Mouse (Mus musculus) midbrain, embryonic 11.5 days (tissue): ENCODE data around the gene Dock1. TPM values are rescaled to one million over a fixed set of nuclear protein-coding genes. Genes with fewer than 3 reads are reported as not detected.

ENCODE experiments used
- ATAC-seq: fragments of 200-750 bp; cut with Nextera tagmentation; 2 replicates; pipeline ENCODE4 v1.8.0; 2017; ENCODE audit warnings: moderate TSS enrichment, moderate library complexity; ENCODE audit not compliant: low FRiP score
- DNase-seq: peaks from one replicate; pipeline ENCODE4 v3.0.0; 2015; ENCODE audit warnings: low spot score; ENCODE audit errors: missing footprints
- H3K27ac ChIP-seq: fragments of 300-500 bp; sonication (generic); 2 replicates; pipeline ENCODE4 v1.5.1; 2014; ENCODE audit warnings: low read depth, low read length
- H3K27me3 ChIP-seq: fragments of 300-500 bp; sonication (generic); 2 replicates; pipeline ENCODE4 v1.6.1; 2014; ENCODE audit warnings: mild to moderate bottlenecking, low read length, moderate library complexity, mixed read lengths; ENCODE audit not compliant: control insufficient read depth, insufficient read depth
- H3K36me3 ChIP-seq: fragments of 300-500 bp; sonication (generic); 2 replicates; pipeline ENCODE4 v1.6.1; 2014; ENCODE audit warnings: mild to moderate bottlenecking, low read length, moderate library complexity, mixed read lengths; ENCODE audit not compliant: control insufficient read depth, insufficient read depth
- H3K4me1 ChIP-seq: fragments of 300-500 bp; sonication (generic); 2 replicates; pipeline ENCODE4 v1.6.1; 2014; ENCODE audit warnings: low read length; ENCODE audit not compliant: control insufficient read depth, insufficient read depth
- H3K4me2 ChIP-seq: fragments of 300-500 bp; sonication (generic); 2 replicates; pipeline ENCODE4 v1.6.1; 2014; ENCODE audit warnings: mild to moderate bottlenecking, moderate library complexity
- H3K4me3 ChIP-seq: fragments of 300-500 bp; sonication (generic); 2 replicates; pipeline ENCODE4 v1.5.1; 2014; ENCODE audit warnings: low read depth, low read length
- H3K9ac ChIP-seq: fragments of 300-500 bp; sonication (generic); 2 replicates; pipeline ENCODE4 v1.6.1; 2014; ENCODE audit warnings: low read length
- H3K9me3 ChIP-seq: fragments of 300-500 bp; sonication (generic); 2 replicates; pipeline ENCODE4 v1.6.1; 2016; ENCODE audit warnings: low read length; ENCODE audit not compliant: control insufficient read depth
- WGBS: fragments of 180-500 bp; shearing (Covaris S2); extraction: QIAGEN DNeasy Blood & Tissue Kit; methylation state at CpG from one replicate; pipeline ENCODE4 v1.1.7; 2014; 5-methylcytosine and 5-hydroxymethylcytosine counted together
- polyA plus RNA-seq: library from polyadenylated mRNA; unstranded; fragments of >200 nt; fragmentation: Nextera tagmentation; extraction: Ambion mirVana; gene quantifications from 2 replicates; pipeline ENCODE4 v1.2.1, GENCODE M21; 2014

The Dock1 gene
- polyA plus RNA-seq, 1 experiment from 2014 or later = 17.6 TPM

DNA sequence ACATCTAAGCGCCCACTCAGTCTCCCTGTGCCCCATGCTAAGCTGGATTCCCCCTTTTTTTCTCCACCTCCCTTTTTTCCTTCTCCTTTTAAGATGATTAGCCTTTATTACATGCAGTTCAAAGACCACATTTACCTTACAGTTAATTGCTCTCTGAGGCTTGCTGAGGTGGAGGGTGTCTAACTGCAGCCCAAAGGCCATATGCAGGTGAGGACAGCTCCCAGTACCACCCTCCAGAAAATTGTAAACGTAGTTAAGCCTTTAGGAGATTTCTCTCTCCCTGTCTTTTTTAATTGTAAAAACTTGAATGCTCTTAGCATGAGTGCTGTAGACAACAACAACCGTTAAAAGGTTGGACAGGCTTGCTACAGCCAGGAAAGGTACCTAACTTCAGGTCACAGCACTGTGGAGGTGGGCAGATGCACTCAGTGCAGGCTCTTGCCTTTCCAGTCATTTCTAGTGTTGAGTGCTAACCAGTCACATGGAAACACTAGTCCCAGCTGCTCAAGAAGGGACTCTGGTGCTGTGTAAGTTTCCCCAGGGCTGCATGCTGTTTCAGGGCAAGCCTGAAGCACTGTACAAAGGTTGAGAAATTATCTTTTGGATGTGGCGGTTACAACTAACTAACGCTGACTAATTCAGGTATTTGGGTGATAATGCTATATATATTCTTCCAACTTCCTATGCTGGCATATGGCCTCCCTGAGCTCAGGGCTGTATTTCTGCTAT, 56.2 kb downstream of the Dock1 start:
- H3K9ac ChIP-seq = no peak overlapping the region
- H3K4me1 ChIP-seq = peaks cover 14% of the 10 kb centered on the region
- no peak overlapping the region for H3K4me2 ChIP-seq
- WGBS = 88% methylated on average over 5 of the region's 5 CpGs
- H3K4me3 ChIP-seq = no peak overlapping the region
- no peaks in the 10 kb centered on the region for H3K27me3 ChIP-seq
- H3K27ac ChIP-seq = no peak overlapping the region
- no peaks in the 10 kb centered on the region for H3K36me3 ChIP-seq
- DNase-seq (no peak), ATAC-seq (no peak)
- no peaks in the 10 kb centered on the region for H3K9me3 ChIP-seq

DNA sequence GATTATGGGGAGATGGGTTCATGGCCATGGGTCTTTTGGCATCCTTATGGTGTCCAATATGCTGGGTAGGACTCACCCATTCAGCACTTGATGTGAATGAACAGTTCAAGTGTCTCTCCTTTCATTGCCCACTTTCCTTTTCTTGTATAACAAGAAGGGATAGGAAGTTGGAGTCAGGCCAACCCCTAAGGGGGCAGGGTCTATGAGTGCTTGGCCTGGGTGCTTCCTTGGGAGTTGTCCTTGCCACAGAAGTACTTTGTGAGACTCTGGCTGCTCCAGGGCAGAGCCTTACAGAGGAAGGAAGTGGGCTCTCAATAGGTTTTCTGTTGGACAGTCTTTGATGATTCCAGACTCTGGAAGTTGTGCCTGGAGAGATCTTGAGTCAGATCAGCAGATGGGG, 58.9 kb downstream of the Dock1 start:
- ATAC-seq (no peak), DNase-seq (no peak)
- H3K4me2 ChIP-seq = no peak overlapping the region
- H3K27me3 ChIP-seq = no peaks in the 10 kb centered on the region
- H3K4me1 ChIP-seq = peaks cover 12% of the 10 kb centered on the region
- no peaks in the 10 kb centered on the region for H3K9me3 ChIP-seq
- H3K27ac ChIP-seq = no peak overlapping the region
- H3K9ac ChIP-seq = no peak overlapping the region
- H3K4me3 ChIP-seq = no peak overlapping the region
- no peaks in the 10 kb centered on the region for H3K36me3 ChIP-seq

DNA sequence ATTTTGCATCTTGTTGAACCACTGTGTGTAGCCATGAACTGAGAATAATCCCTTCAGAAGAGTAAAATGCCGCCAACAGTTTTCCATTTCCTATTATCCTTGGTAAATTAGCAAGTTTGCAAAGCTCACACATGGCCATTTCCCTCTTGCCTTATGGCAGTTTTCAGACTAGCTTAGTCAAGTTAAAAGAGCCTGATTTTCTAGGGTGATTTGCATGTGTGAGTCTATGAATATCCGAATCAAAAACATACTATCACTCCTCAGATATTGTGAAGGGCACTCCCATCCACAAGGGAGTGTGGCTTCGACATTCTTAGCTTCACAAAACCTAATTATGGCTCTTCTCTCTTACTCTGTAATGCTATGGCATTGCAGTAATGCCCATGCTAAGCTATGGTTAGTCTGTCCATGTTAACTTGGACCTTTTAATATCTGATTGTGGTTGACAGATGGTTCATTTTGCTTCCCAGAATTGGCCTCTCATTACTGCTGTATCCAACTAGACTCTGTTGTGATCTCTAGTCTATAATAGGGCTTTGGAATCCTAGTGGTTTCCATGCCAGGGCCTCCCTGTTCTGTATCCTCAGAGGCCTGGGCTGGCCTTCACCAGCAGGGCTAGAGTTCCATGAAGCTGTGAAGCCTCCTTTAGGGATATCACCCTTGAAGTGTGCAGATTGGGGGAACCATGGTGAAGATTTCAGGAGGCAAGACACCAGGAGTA, 60.1 kb downstream of the Dock1 start:
- H3K9me3 ChIP-seq = no peaks in the 10 kb centered on the region
- 89% methylated on average over 3 of the region's 3 CpGs for WGBS

DNA sequence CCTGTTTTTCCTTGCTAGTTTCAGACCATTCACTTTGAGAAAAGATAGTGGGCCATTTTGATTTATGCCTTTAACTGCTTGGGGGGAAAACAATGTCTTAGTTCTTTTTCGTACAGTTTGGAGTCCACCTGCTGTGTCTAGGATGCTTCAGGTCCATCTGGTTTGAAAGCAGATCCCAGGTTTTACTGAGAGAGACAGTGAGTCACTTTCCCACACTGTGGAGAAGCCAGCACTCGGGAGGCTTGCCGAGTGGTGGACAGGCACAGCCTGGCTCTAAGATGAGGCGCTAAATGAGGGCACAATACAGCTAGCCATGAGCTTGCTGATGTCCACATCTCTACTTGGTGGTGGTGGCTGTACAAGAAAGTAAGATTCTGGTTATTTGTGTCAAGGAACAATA, 76.6 kb downstream of the Dock1 start:
- DNase-seq (no peak), ATAC-seq (no peak)
- WGBS = 92% methylated on average over 4 of the region's 4 CpGs
- no peak overlapping the region for H3K9ac ChIP-seq
- H3K9me3 ChIP-seq = no peaks in the 10 kb centered on the region
- no peak overlapping the region for H3K27ac ChIP-seq
- H3K4me3 ChIP-seq = no peak overlapping the region
- no peaks in the 10 kb centered on the region for H3K4me1 ChIP-seq
- H3K4me2 ChIP-seq = no peak overlapping the region
- no peaks in the 10 kb centered on the region for H3K36me3 ChIP-seq
- H3K27me3 ChIP-seq = no peaks in the 10 kb centered on the region

More for the DNA sequence above, 60.1 kb downstream of the Dock1 start:
- no peak overlapping the region for H3K4me2 ChIP-seq
- H3K4me1 ChIP-seq = no peaks in the 10 kb centered on the region; the same call in 1 of the 2 replicates
- H3K9ac ChIP-seq = no peak overlapping the region
- no peak overlapping the region for H3K4me3 ChIP-seq
- DNase-seq (no peak), ATAC-seq (no peak)
- no peaks in the 10 kb centered on the region for H3K36me3 ChIP-seq
- H3K27me3 ChIP-seq = no peaks in the 10 kb centered on the region
- no peak overlapping the region for H3K27ac ChIP-seq

DNA sequence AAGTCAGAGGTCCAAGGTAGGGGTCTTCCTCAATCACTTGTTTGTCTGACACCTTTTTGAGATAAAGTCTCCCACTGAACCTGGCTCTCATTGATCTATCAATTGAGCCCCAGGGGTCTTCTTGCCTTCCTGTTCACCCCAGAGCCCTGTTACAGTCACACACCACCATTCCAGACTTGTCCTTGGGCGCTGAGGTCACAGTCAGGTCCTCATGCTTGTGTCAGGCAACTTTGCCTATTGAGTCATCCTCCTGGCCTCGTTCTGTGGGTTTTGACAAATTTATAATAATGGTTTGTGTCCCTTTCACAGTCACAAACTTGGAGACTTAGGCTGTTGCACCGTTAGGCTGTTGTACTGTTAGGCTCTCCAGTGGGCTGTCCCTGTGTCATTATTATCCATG, 77.9 kb downstream of the Dock1 start:
- H3K9me3 ChIP-seq = no peaks in the 10 kb centered on the region
- 93% methylated on average over 3 of the region's 3 CpGs for WGBS
- ATAC-seq (no peak), DNase-seq (no peak)
- no peak overlapping the region for H3K4me3 ChIP-seq
- H3K27ac ChIP-seq = no peak overlapping the region
- no peaks in the 10 kb centered on the region for H3K27me3 ChIP-seq
- no peak overlapping the region for H3K4me2 ChIP-seq
- no peaks in the 10 kb centered on the region for H3K4me1 ChIP-seq
- H3K36me3 ChIP-seq = no peaks in the 10 kb centered on the region
- no peak overlapping the region for H3K9ac ChIP-seq

- H3K27ac ChIP-seq = no peak overlapping the region
- H3K9ac ChIP-seq = no peak overlapping the region
- ATAC-seq = no peak
- no peaks in the 10 kb centered on the region for H3K36me3 ChIP-seq
- no peak overlapping the region for H3K4me3 ChIP-seq
- WGBS = 72% methylated on average over 1 of the region's 1 CpGs
- no peak overlapping the region for H3K4me2 ChIP-seq
- no peaks in the 10 kb centered on the region for H3K9me3 ChIP-seq
- no peaks in the 10 kb centered on the region for H3K4me1 ChIP-seq
- no peak for DNase-seq
- no peaks in the 10 kb centered on the region for H3K27me3 ChIP-seq
Measured at GRCm38 (mm10) chr7:134749613-134750012, 79.2 kb downstream of the Dock1 start.

DNA sequence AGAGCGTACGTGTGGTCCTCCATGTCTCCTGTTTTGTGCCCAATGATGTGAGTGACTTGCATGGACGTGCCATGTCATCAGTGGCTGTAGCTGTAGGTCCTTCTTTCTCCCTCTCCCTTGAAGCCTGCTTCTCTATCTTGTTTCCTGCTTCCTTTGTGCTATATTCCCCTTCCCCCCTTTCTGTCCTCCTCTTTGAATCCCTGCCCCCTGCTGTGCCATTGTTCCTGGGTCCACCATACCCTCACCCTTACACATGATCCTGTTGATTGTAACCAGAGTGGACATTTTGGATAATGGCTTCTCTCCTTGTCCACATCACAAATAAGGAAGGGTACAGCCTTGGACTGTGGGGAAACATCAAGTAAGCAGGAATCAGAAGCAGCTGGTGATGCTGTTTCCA, 81.0 kb downstream of the Dock1 start:
- no peak overlapping the region for H3K4me3 ChIP-seq
- H3K36me3 ChIP-seq = no peaks in the 10 kb centered on the region
- WGBS = 68% methylated on average over 3 of the region's 3 CpGs
- DNase-seq = no peak
- no peak overlapping the region for H3K9ac ChIP-seq
- no peak for ATAC-seq
- H3K27me3 ChIP-seq = no peaks in the 10 kb centered on the region
- H3K4me1 ChIP-seq = no peaks in the 10 kb centered on the region
- no peak overlapping the region for H3K27ac ChIP-seq
- no peak overlapping the region for H3K4me2 ChIP-seq
- H3K9me3 ChIP-seq = no peaks in the 10 kb centered on the region

DNA sequence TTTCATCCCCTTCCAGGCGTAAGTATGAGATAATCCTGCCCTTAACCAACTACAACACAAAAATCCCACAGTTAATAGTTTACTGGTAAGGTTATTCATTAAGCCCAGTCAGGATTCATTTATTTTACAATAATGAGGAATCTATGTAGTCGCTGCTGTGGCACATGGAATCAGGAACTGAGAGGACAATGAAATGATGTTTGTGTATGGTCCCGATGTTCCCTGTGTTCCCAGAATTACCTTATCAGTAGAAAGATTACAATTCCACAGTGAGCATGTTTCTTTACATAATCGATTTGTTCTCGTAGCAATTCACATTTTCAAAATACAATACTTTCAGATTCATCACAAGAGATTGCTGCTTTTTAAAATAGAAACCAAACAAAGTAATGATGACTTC, 83.0 kb downstream of the Dock1 start:
- ATAC-seq (no peak), DNase-seq (no peak)
- Histone ChIP-seq H3K4me1 (no peaks in the 10 kb centered on the region), H3K9ac (no peak overlapping the region), H3K36me3 (no peaks in the 10 kb centered on the region), H3K27ac (no peak overlapping the region), H3K27me3 (no peaks in the 10 kb centered on the region), H3K4me3 (no peak overlapping the region), H3K4me2 (no peak overlapping the region), H3K9me3 (no peaks in the 10 kb centered on the region)
- WGBS = 78% methylated on average over 5 of the region's 5 CpGs

- Histone ChIP-seq H3K36me3 (no peaks in the 10 kb centered on the region), H3K9me3 (no peaks in the 10 kb centered on the region), H3K4me1 (no peaks in the 10 kb centered on the region), H3K27me3 (no peaks in the 10 kb centered on the region), H3K4me3 (no peak overlapping the region), H3K9ac (no peak overlapping the region), H3K4me2 (no peak overlapping the region), H3K27ac (no peak overlapping the region)
- 92% methylated on average over 7 of the region's 7 CpGs for WGBS
- DNase-seq (no peak), ATAC-seq (no peak)
Measured at GRCm38 (mm10) chr7:134757605-134758004, 87.2 kb downstream of the Dock1 start.
